Mouse (Mus musculus): ENCODE measurements around the gene Ifrd1. TPM values are rescaled to one million over a fixed set of nuclear protein-coding genes. Genes with fewer than 3 reads are reported as not detected.

The Ifrd1 gene
- 13.0 and 32.5 TPM in 2 replicates for polyA plus RNA-seq (2012; rRNA removed)

DNA sequence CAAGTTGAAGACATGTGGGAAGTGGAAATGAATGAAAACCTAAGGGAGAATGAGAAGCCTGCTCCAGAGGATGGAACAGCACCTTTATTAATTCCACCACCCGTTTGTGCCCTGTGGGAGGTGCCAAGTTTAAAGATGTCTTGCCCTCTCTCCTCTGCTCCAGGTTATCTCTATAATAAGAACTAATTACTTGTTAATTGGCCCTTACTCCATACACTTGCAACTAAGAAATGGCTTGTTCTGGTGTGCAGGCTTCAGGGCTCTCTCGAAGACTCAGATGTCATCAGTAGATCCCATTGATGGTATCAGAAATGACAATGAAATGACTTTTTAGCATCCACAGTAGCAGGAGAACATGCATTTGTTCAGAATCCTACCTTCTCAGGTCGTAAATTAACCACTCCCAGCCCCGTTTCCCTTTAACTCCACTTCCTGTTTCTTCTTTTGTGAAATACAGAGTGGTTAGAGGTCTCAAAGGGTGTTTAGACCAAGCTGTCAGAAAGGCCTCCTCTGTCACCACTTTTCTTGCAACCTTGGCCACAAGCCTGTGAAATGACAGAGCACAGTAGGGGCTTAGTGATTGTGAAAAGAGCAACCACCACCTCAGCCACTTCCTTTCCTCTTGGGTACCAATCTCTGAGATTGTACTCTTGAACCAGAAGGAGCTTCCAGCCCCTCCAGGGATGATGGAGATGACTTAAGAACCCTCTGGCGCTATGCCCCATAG is at the start of gene Ifrd1:
Ifrd1 (minus strand) TSS at position 51 of the 727 bp plus-strand sequence.

GRCm38 (mm10) chr12:40199302-40199701 is 49.0 kb downstream of the Ifrd1 start, which contains the start of gene Lsmem1:
Lsmem1 (minus strand) TSS chr12:40199490.

Other genes with a start within 250 kb of the Ifrd1 start
- 1.2 and 1.4 TPM in 2 replicates for gene Arl4a, start 210.5 kb downstream of the Ifrd1 start, polyA plus RNA-seq (2012; rRNA removed)
- 0.22 and 0.55 TPM in 2 replicates for gene Scin, start 114.3 kb downstream of the Ifrd1 start, polyA plus RNA-seq (2012; rRNA removed)
- gene Lsmem1, start 49.0 kb downstream of the Ifrd1 start, polyA plus RNA-seq (2012; rRNA removed): not detected in 2 replicates
- 0.56 and 0.89 TPM in 2 replicates for gene Zfp277, start 197.4 kb upstream of the Ifrd1 start, polyA plus RNA-seq (2012; rRNA removed)
- 0.75 and 0.90 TPM in 2 replicates for gene Dock4, start 197.4 kb upstream of the Ifrd1 start, polyA plus RNA-seq (2012; rRNA removed)